Mouse (Mus musculus) gastrocnemius, postnatal 10 days (tissue): Measurements from ENCODE around the gene Brd4. TPM values are rescaled to one million over a fixed set of nuclear protein-coding genes. Genes with fewer than 3 reads are reported as not detected.
"Not testable (repeated sequence)": the region's sequence is repeated elsewhere in the genome, so short reads cannot be mapped to it uniquely, and the experiment has no call there.

ENCODE experiments used
- DNase-seq: peaks from one replicate; pipeline ENCODE4 v3.0.0; 2021; ENCODE audit warnings: mixed read lengths
- total RNA-seq, 2 experiments: library from RNA; stranded (reverse); gene quantifications; 2 replicates each; pipeline ENCODE4 v1.2.3; 2021

The Brd4 gene
- total RNA-seq, 2 experiments from 2014 or later, result 55.4 to 70.2 TPM

DNA sequence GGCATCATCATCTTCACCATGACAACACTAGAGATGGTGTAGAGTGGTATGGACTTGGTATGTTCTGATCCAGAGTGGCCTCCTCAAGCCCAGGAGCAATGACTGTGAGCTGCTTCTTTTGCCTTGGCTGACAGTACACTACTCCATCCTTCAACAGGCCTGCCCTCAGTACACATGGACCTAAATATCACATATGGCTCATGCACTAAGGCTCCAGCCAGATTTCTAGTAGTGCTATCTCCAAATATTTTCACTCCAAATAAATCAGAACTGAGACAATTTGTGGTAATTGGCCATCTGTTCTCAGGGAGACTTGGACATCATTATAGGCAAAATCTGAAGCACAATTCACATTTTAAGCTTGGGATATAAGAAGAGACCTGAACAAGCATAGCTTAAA is 51.3 kb downstream of the Brd4 start:
- no peak for DNase-seq

- no peak for DNase-seq
Measured at GRCm38 (mm10) chr17:32229256-32229655, 55.3 kb downstream of the Brd4 start.

DNA sequence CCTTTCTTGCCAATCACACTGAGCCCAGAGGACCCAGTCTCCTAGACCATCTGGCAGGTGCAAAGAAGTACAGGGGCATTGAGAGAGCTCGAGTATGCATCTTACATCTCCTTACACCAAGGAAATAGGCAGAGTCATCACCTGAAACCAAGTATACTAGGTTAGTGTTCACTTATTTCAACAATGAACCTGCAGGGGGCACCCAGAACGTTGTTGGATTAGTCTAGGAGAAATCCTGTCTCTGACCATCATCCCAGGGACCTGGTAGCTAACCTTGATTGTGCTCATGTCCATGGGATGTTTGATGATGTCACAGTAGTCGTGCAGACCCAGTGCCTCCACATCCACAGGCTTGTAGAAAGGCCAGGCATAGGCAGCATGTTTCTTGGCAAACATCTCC is 63.6 kb downstream of the Brd4 start:
- DNase-seq, result no peak

- DNase-seq, result not testable (repeated sequence)
Measured at GRCm38 (mm10) chr17:32215587-32215986, 68.9 kb downstream of the Brd4 start.

- not testable (repeated sequence) for DNase-seq
Measured at GRCm38 (mm10) chr17:32211554-32211953, 73.0 kb downstream of the Brd4 start.

DNA sequence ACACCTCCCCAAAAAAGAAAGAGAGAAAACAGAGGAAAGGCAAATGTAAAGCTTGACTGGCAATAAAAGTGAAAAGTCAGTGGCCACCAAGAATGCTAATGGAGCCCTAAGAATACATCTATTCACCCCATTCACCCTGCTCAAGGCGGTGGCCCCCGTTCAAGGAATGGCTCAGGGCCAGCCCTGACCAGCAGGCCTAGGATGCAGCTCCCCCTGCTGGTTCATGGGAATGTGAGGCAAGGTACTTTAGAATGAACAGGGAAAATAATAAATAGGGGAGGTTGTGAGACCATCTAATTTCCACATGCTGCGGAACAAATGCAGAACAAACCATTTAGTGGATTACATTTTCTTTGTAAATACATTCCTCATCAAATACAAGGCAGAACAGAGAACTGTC is 74.8 kb downstream of the Brd4 start:
- peak; percentile 87 for DNase-seq

DNA sequence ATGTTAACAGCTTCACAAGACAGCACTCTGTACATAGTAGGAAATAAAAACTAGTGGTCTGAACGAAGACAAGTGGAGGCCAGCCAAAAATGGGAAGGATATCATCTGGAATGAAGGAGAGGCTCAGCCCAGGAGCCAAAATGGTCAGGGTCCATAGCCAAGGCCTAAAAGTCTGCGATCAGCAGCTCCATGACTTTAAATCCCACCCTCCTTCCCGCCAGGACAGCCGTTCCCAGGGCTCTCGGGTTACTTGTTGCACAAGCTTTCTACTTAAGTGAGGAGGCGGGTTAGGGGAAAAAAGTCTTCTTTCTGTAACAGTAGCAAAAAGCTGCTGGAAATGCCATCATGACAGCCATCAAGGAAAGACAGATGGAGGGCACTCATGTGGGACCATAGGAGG is 75.4 kb downstream of the Brd4 start:
- DNase-seq, result peak; percentile 58

DNA sequence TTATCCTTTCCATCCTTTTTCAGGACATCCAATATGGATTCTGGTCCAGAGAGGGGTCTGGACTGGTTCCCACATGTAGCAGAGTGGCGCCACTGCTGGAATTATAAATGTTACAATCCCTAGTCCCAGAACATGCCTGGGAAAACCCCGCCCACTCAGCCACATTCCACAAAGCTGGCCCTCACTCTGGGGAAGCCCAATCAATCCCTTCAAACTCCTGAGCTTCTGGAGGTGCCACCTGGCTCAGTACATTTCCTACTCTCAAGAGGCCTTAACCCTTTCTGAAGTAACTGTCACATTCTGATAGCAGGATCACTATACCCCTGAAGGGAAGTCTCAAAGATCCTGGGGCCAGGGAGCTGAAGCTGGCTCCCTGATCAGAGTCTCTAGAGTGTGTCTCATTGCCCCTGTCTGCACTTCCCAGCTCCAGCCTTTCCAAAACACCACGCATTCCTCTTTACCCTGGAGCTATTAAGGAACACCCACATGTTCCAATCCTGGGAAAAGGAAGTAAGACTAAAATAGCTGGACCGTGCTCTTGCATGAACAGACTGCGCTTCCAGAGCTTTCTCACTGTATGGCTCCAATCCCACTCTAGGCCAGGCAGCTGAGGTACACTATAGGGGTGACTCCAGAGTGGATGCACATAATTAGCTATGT is 76.8 kb downstream of the Brd4 start:
- DNase-seq, result peak; percentile 63

DNA sequence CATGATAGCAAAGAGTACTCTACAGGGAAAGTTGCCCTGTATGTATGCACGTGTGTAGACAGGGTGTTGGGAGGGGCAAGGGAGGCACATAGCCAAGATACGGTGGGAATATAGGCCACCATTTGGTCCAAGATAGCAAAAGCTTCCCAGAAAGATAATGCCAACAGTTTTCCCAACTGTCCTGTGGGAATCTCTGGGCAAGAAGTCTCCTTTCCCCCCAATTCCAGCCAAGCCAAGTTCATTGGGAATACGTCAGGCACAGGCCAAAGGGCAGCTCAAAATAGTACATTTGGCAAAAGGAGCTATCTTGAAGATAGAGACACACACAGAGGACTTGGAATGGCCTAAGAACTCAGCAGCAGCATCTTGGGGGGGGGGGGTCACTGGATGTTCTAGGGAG is 79.2 kb downstream of the Brd4 start:
- no peak for DNase-seq

DNA sequence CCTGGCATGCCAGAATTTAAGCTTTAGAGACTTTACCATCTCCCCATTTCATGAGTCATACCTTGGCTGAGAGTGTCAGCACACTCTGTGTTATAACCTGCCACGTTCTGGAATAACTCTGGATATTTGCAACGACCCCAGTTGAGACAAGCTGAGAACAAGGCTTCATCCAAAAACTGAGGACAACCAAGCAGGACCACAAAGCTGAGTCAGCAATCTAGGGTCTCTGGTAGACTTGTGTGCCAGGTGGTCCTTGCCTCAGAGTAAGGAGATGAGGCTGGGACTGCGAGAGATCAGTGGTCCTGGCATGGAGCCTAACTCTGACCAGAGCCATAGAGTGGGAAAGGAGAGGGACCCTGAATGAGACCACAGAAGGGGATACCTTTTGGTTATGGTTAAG is 81.5 kb downstream of the Brd4 start:
- DNase-seq, result no peak

GRCm38 (mm10) chr17:32201086-32201485 is 83.4 kb downstream of the Brd4 start:
- DNase-seq, result no peak

DNA sequence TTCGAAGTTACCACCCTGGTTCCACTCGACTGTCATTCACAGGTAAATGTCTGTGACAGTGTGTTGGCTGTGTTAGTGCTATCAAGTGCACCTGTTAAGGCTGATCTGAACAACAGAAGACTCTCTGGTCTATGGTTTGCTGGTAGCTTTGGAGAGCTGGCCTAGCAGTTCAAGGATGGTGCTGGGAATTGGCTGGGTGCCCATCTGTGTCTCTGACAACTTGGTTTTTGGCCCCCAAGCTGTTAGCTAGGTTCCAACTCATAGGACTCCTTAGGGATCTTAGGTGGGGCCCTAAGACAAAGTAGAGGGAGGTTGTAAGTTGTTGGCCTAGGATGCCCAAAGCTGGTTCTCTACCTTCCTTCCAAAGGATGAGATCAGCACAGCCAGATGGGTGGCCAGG is 84.7 kb downstream of the Brd4 start:
- DNase-seq, result no peak

DNA sequence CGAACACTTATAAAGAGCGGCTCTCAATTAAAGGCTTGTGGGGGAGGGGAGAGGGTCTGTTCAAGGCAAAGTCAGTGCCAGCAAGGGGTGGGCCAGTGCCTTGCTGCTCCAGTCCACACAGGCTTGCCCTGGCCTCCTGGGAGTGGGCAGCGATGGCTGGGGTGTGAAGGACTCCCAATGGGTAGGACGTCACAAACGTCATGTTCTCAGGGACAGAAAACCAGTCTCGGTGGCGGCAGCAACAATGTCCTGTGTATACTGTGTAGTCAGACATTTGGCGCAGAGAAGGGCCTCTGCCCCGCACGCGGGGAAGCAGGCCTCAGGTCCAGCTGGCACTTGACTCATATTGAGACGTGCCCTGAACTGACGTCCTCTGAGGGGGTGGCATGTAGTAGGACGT is 87.4 kb downstream of the Brd4 start:
- DNase-seq, result no peak

GRCm38 (mm10) chr17:32195725-32196124 is 88.8 kb downstream of the Brd4 start:
- DNase-seq, result no peak

DNA sequence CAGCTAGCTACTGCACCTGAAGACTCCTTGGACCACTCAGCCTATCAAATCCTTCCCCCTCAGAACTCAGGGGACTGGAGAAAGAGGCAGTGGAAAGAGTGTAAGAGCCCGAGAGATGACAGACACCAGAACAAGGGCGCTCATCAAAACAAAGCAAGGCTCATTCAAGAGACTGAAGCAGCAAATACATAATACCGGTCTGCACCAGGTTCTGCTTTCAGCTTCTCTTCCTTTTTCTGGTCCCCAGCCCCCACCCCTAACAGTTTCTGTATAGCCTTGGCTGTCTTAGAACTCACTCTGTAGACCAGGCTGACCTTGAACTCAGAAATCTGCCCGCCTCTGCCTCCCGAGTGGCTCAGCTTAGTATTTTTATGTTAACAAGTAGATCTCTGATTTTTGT is 91.5 kb downstream of the Brd4 start:
- no peak for DNase-seq

DNA sequence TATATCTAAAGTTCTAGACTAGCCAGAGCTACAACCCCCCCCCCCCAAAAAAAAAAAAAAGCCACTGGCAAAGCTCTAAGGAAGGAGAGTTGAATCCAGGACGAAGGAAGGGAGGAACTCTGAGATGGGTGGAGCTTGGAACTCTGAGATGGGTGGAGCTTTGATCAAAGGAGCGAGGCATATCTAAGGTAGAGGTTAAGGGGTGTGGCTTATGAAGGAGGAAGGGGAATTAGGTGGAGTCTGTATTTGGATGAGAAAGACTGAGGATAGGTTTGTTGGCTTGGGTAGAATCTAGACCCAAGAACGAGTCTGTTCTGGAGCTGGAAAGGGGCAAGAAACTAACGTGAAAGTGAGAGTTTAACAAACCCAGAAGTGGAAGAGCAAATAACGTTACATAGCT is 94.7 kb downstream of the Brd4 start:
- DNase-seq, result no peak

- no peak for DNase-seq
Measured at GRCm38 (mm10) chr17:32188863-32189636, 95.5 kb downstream of the Brd4 start, which contains the start of gene Ephx3. Gene Ephx3 (minus strand): TSS chr17:32189549.

DNA sequence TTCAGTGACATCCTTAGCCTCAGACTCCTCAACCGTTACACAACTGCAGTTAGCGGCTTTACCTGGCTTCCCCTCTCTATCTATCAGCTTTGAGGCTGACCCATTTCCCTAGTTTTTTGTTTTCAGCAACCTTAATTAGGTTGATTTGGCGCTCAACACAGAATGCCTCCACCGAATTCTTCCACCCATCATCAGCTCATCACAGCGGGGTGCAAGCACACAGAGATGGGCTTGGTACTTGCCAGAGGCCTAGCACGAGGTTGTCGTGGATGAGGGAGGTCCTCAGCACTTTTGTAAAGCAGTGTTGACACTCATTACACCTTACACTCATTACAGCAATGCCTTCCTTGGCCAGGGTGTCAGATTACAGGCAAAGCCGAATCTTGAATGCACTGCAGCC is 101.5 kb downstream of the Brd4 start:
- DNase-seq, result no peak

- no peak for DNase-seq
Measured at GRCm38 (mm10) chr17:32179621-32180491, 104.7 kb downstream of the Brd4 start.

DNA sequence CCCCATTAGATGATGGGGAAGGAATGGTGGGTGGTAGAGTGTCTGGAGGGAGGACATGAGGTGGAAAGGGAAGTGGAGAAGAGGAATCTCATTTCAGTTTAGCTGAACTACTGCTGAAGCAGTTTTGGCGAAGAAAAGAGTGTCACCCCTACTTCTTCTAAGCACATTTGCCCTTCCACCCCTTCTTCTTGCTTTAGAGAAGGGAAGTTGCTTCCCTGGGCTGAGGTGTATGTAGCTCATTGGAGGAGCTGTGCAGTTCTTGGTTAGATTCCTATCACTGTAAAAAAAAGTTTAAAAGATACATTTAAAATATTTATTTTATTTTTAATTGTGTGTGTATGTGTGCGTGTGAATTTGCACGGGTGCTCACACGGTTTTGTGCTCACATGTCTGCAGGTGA is 107.6 kb downstream of the Brd4 start:
- no peak for DNase-seq

GRCm38 (mm10) chr17:32173166-32173565 is 111.4 kb downstream of the Brd4 start:
- peak; percentile 85 for DNase-seq

- DNase-seq, result no peak
Measured at GRCm38 (mm10) chr17:32172485-32172884, 112.0 kb downstream of the Brd4 start.
